ENCODE assay signal across 11 mouse cellular contexts in the genomic region with DNA sequence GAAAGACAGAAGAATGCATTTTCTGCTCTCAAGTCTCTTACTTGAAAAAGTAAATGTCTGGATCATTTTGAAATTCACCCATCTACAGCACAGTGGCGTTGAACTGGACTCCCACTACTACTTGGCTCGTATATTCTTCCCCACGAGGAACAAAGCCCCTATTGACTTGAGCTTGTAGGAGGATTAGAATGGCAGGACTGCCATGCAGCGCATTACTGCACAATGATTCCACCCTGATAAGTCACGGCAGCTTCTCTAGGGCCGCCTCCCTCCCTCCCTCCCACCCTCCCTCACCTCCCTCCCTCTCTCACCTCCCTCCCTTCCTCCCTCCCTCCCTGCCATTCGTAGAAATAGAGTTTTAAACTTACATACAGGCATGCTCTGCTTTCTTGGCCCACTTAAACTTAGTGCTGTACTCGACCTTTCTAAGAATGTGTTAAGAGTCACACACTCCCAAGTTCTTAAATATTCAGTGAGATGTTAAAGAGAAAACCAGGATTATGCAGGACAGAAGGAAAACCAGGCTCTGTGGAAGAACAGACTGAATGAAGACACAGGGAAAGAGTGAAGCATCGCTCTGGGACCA. TPM values are rescaled to one million over a fixed set of nuclear protein-coding genes. Genes with fewer than 3 reads are reported as not detected.
A peak's percentile ranks its signal among the peaks of the same experiment; 100 is the strongest.
DNase-seq lines count a peak whose midpoint lies in the region; ATAC-seq and TF ChIP-seq lines count a peak whose summit lies in the region.
"Had no signal": no experiment of that assay in that cellular context is flagged by ENCODE, and none has a peak within 500 bp of the region (broad histone marks: within the 10 kb centered on the region; RNA-seq: fewer than 3 reads in every experiment).

No protein-coding gene starts in this region.

- no peak for DNase-seq in hindbrain, embryonic 10.5 days (ENCODE audit: low spot score)
- DNase-seq in retina, postnatal 1 day: peak; percentile 54
- DNase-seq in retina, embryonic 14.5 days (ENCODE audit: low spot score): no peak
- no peak for DNase-seq in hindbrain, postnatal 0 days (ENCODE audit: low spot score)
- no peak for DNase-seq in layer of hippocampus, adult 18-20 months (ENCODE audit: low spot score in 2 of 2)
- DNase-seq in spleen, postnatal 36 days (ENCODE audit: low spot score in 2 of 2): no peak
- DNase-seq: cerebellum, adult 11 months; gastrocnemius, postnatal 10 days; kidney, adult 9 months; lung, adult 2 months had no signal

- H3K4me3 ChIP-seq in hindbrain, embryonic 10.5 days: no peak overlapping the region
- no peak overlapping the region for H3K4me3 ChIP-seq in hindbrain, embryonic 16.5 days (ENCODE audit: low read length)
- no peak overlapping the region for H3K4me3 ChIP-seq in hindbrain, postnatal 0 days (ENCODE audit: low read length)

- no peak overlapping the region for H3K4me2 ChIP-seq in hindbrain, embryonic 16.5 days (ENCODE audit: low read length)
- H3K4me2 ChIP-seq in hindbrain, postnatal 0 days (ENCODE audit: low read depth, low read length): no peak overlapping the region

- ATAC-seq in hindbrain, embryonic 16.5 days: no peak
- 0 out of 2 replicates have a peak, but pooled peaks have one; percentile 57 for ATAC-seq in hindbrain, postnatal 0 days

- H3K9ac ChIP-seq in hindbrain, embryonic 16.5 days (ENCODE audit: low read depth, low read length): no peak overlapping the region
- H3K9ac ChIP-seq in hindbrain, postnatal 0 days (replicated peaks; ENCODE audit: low read length): no peak overlapping the region

- no peaks in the 10 kb centered on the region for H3K9me3 ChIP-seq in hindbrain, embryonic 10.5 days
- H3K9me3 ChIP-seq in hindbrain, embryonic 16.5 days (ENCODE audit: control insufficient read depth, low read length): no peaks in the 10 kb centered on the region
- H3K9me3 ChIP-seq in hindbrain, postnatal 0 days (ENCODE audit: low read length): no peaks in the 10 kb centered on the region

- TF ChIP-seq CTCF in hindbrain, postnatal 0 days (IDR thresholded peaks at IDR 0.05; ENCODE audit: low read depth): no peak

- H3K4me1 ChIP-seq in hindbrain, embryonic 10.5 days (replicated peaks): peaks cover 30% of the 10 kb centered on the region
- H3K4me1 ChIP-seq in hindbrain, embryonic 16.5 days (ENCODE audit: control insufficient read depth, insufficient read depth, low read depth, low read length): peaks cover 5% of the 10 kb centered on the region; the same call in 1 of the 2 replicates
- H3K4me1 ChIP-seq in hindbrain, postnatal 0 days (ENCODE audit: insufficient read depth, low read length): peaks cover 8% of the 10 kb centered on the region; the same call in 1 of the 2 replicates

- H3K27ac ChIP-seq in hindbrain, embryonic 10.5 days: peak overlapping the region; percentile 40
- H3K27ac ChIP-seq in hindbrain, embryonic 16.5 days (ENCODE audit: low read depth, low read length): no peak overlapping the region; the same call in 1 of the 2 replicates
- H3K27ac ChIP-seq in hindbrain, postnatal 0 days: no peak overlapping the region

- no peaks in the 10 kb centered on the region for H3K36me3 ChIP-seq in hindbrain, embryonic 10.5 days
- no peaks in the 10 kb centered on the region for H3K36me3 ChIP-seq in hindbrain, embryonic 16.5 days (ENCODE audit: control insufficient read depth, insufficient read depth, low read length)
- H3K36me3 ChIP-seq in hindbrain, postnatal 0 days (ENCODE audit: insufficient read depth, low read length): no peaks in the 10 kb centered on the region

- no peaks in the 10 kb centered on the region for H3K27me3 ChIP-seq in hindbrain, embryonic 10.5 days (ENCODE audit: insufficient read depth, poor library complexity, severe bottlenecking)
- no peaks in the 10 kb centered on the region for H3K27me3 ChIP-seq in hindbrain, embryonic 16.5 days (replicated peaks; ENCODE audit: control insufficient read depth, insufficient read depth, low read length)
- no peaks in the 10 kb centered on the region for H3K27me3 ChIP-seq in hindbrain, postnatal 0 days (ENCODE audit: insufficient read depth, low read length)

- 51% methylated on average over 9 of the region's 9 CpGs for WGBS in hindbrain, embryonic 10.5 days
- WGBS in hindbrain, embryonic 16.5 days: 32% methylated on average over 9 of the region's 9 CpGs
- WGBS in hindbrain, postnatal 0 days: 28% methylated on average over 9 of the region's 9 CpGs

RNA-seq across cellular contexts. Expression of a gene that starts 54.5 kb away (rescaled TPM):
- 21.3 and 26.2 TPM in 2 replicates for polyA plus RNA-seq in hindbrain, embryonic 10.5 days (2016; fragmentation: Nextera tagmentation; extraction: Ambion mirVana)
- polyA plus RNA-seq in hindbrain, embryonic 16.5 days (2015; fragmentation: Nextera tagmentation; extraction: Ambion mirVana): 15.4 and 19.1 TPM in 2 replicates
- total RNA-seq in hindbrain, postnatal 0 days (2014; rRNA removed): 46.1 and 52.9 TPM in 2 replicates
- 13.5 and 13.9 TPM in 2 replicates for polyA plus RNA-seq in hindbrain, postnatal 0 days (2015; fragmentation: Nextera tagmentation; extraction: Ambion mirVana)
- total RNA-seq in layer of hippocampus, adult 18-20 months (2021): 10 to 100 TPM; 21.9 to 27.8 TPM
